Mouse (Mus musculus) ES-E14 (cell line): ENCODE measurements around the gene Necab2. TPM values are rescaled to one million over a fixed set of nuclear protein-coding genes. Genes with fewer than 3 reads are reported as not detected.
A peak's percentile ranks its signal among the peaks of the same experiment; 100 is the strongest.

Experiments used
- DNase-seq: peaks from one replicate; pipeline ENCODE4 v3.0.0-alpha.2; 2013; ENCODE audit warnings: low read depth, low spot score
- H3K27ac ChIP-seq: 2 replicates; pipeline ENCODE4 v1.5.1; 2012; ENCODE audit warnings: low read depth, mild to moderate bottlenecking, low read length, moderate library complexity, mixed read lengths; ENCODE audit not compliant: poor library complexity, insufficient read depth, severe bottlenecking
- H3K36me3 ChIP-seq: 2 replicates; pipeline ENCODE4 v1.6.1; 2012; ENCODE audit warnings: mild to moderate bottlenecking, low read length, moderate library complexity, mixed read lengths; ENCODE audit not compliant: control insufficient read depth, poor library complexity, insufficient read depth, severe bottlenecking
- H3K4me1 ChIP-seq, 2 experiments: fragments of 150-350 bp in 1 of 2; sonication (generic) in 1 of 2; 2 replicates each; pipeline ENCODE4 v1.6.1; 2012; ENCODE audit warnings: low read length in 2 of 2, mild to moderate bottlenecking in 1 of 2, mixed read lengths in 1 of 2; ENCODE audit not compliant: control insufficient read depth in 2 of 2, insufficient read depth in 2 of 2, poor library complexity in 1 of 2
- H3K4me3 ChIP-seq, 2 experiments: fragments of 150-350 bp in 1 of 2; sonication (generic) in 1 of 2; 2 replicates each; pipeline ENCODE4 v1.5.1; 2012; ENCODE audit warnings: low read length in 2 of 2, low read depth in 1 of 2, mild to moderate bottlenecking in 1 of 2, mixed read lengths in 1 of 2; ENCODE audit not compliant: insufficient read depth in 1 of 2, poor library complexity in 1 of 2, severe bottlenecking in 1 of 2
- H3K9ac ChIP-seq: 2 replicates; pipeline ENCODE4 v1.6.1; 2012; ENCODE audit warnings: low read depth, mild to moderate bottlenecking, low read length, mixed read lengths; ENCODE audit not compliant: poor library complexity, insufficient read depth, severe bottlenecking
- H3K9me3 ChIP-seq: fragments of 150-350 bp; sonication (generic); 2 replicates; pipeline ENCODE4 v1.6.1; 2012; ENCODE audit warnings: low read depth, mild to moderate bottlenecking, low read length; ENCODE audit not compliant: control insufficient read depth, insufficient read depth
- CHD2 ChIP-seq: IDR thresholded peaks from 2 replicates; pipeline ENCODE4 v1.6.1; 2014; ENCODE audit warnings: mild to moderate bottlenecking, low read depth, low read length, inconsistent platforms
- HCFC1 ChIP-seq: IDR thresholded peaks from 2 replicates; pipeline ENCODE4 v1.6.1; 2012; ENCODE audit warnings: low read length, inconsistent platforms, borderline replicate concordance; ENCODE audit not compliant: insufficient read depth
- MAFK ChIP-seq: IDR thresholded peaks from 2 replicates; pipeline ENCODE4 v1.6.1; 2014; ENCODE audit warnings: mild to moderate bottlenecking, low read depth, low read length, inconsistent platforms; ENCODE audit not compliant: insufficient read depth
- ZC3H11A ChIP-seq: IDR thresholded peaks from 2 replicates; pipeline ENCODE4 v1.6.1; 2012; ENCODE audit warnings: low read depth, mild to moderate bottlenecking, inconsistent platforms, low read length, borderline replicate concordance
- ZNF384 ChIP-seq: IDR thresholded peaks from 2 replicates; pipeline ENCODE4 v1.6.1; 2012; ENCODE audit warnings: low read depth, low read length, inconsistent platforms
- in situ Hi-C, 2 experiments: fragments of 600-800 bp; cut with MboI; formaldehyde crosslinking; loops; one replicate each; pipeline ENCODE4 v1.15.1; 2025; ENCODE audit warnings: low sequenced_read_pairs in 2 of 2, inconsistent platforms in 1 of 2; ENCODE audit not compliant: unreplicated experiment in 2 of 2
- total RNA-seq: library from RNA; depleted of rRNA; stranded (reverse); fragments of 300-350 nt; gene quantifications from 2 replicates; pipeline ENCODE4 v1.2.3, GENCODE M21; 2012

Gene Necab2
- total RNA-seq, 1 experiment: 8.5 TPM

- Histone ChIP-seq H3K9me3 (no peaks in the 10 kb centered on the region), H3K4me3 (peak overlapping the region; percentile 77 to 81), H3K27ac (no peak overlapping the region), H3K4me1 (peaks cover 0 to 5% of the 10 kb centered on the region in 2 experiments; a peak in 2 of 4 replicates), H3K36me3 (no peaks in the 10 kb centered on the region), H3K9ac (peak overlapping the region; percentile 82)
- no peak for TF ChIP-seq CHD2
- TF ChIP-seq ZC3H11A: no peak
- no peak for TF ChIP-seq ZNF384
- TF ChIP-seq HCFC1: no peak
- TF ChIP-seq MAFK: no peak
- DNase-seq: no peak
- in situ Hi-C loops: no loop called here
Measured at GRCm38 (mm10) chr8:119446990-119447780, 666 bp downstream of the Necab2 start.

DNA sequence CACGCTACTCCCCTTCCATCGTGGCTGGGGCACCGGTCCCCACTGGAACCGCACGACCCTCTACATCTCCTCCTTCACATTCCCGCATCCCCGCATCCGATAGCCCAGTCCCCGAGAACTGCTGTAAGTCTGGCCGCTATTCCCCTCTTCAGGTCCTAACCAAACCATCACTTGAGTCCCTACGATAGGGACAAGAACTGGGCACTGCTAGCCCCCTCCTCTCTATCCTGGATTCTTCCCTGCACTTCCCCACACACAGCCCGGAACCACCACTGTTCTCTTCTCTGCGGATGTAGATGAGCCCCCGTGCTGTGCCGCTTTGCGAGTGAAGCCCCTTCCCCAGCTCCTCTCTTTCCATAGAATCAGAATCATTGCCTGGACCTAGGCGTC lies 1.3 kb downstream of the Necab2 start:
- Histone ChIP-seq H3K9me3 (no peaks in the 10 kb centered on the region), H3K4me3 (peak overlapping the region; percentile 77 to 81; a peak in 3 of 4 replicates), H3K9ac (peak overlapping the region; percentile 82; the same call in 1 of the 2 replicates), H3K27ac (no peak overlapping the region), H3K4me1 (peaks cover 0 to 5% of the 10 kb centered on the region in 2 experiments; a peak in 2 of 4 replicates), H3K36me3 (no peaks in the 10 kb centered on the region)
- DNase-seq: no peak
- TF ChIP-seq HCFC1 (no peak), MAFK (no peak), ZNF384 (no peak), CHD2 (no peak), ZC3H11A (no peak)
- in situ Hi-C loops: no loop called here

DNA sequence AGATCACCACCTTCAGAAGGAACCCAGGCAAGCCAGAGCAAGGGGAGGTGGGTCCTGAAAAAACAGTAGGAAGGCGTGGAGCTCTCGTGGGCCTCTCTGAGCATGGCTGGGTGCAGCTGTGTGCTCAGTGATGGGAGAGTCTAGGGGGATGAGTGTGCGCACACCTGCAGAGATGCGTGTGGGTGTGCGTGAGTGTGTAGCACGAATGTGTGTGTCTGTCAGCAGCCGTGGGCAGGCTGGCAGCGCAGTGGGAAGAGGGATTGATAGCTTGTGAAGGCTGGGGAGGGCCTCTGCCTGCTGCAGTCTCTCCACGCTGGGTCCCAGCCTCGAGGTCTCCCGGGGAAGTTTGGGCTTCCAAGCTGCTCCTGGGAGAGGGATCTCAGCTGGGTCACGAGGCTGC lies 3.1 kb downstream of the Necab2 start:
- TF ChIP-seq HCFC1: no peak
- TF ChIP-seq MAFK: no peak
- no peak for TF ChIP-seq ZNF384
- TF ChIP-seq CHD2: no peak
- TF ChIP-seq ZC3H11A: no peak
- in situ Hi-C loops: loop anchor here in 1 of 2 experiments (5.0 kb wide), 1 partner anchor 63 kb away; no protein-coding TSS in a partner anchor
- H3K9ac ChIP-seq: no peak overlapping the region

GRCm38 (mm10) chr8:119451131-119451530 lies 4.6 kb downstream of the Necab2 start:
- in situ Hi-C loops: loop anchor here in 1 of 2 experiments (5.0 kb wide), 1 partner anchor 61 kb away; no protein-coding TSS in a partner anchor
- no peak for TF ChIP-seq CHD2
- TF ChIP-seq ZC3H11A: no peak
- no peak for TF ChIP-seq MAFK
- TF ChIP-seq HCFC1: no peak
- no peak for TF ChIP-seq ZNF384

More for the DNA sequence above, 3.1 kb downstream of the Necab2 start:
- Histone ChIP-seq H3K36me3 (no peaks in the 10 kb centered on the region), H3K27ac (no peak overlapping the region), H3K4me1 (peaks cover 0 to 5% of the 10 kb centered on the region in 2 experiments; a peak in 2 of 4 replicates), H3K9me3 (no peaks in the 10 kb centered on the region), H3K4me3 (no peak overlapping the region)
- no peak for DNase-seq

More at GRCm38 (mm10) chr8:119451131-119451530, 4.6 kb downstream of the Necab2 start:
- Histone ChIP-seq H3K9me3 (no peaks in the 10 kb centered on the region), H3K36me3 (no peaks in the 10 kb centered on the region), H3K27ac (no peak overlapping the region), H3K4me1 (peaks cover 0 to 2% of the 10 kb centered on the region in 2 experiments; a peak in 1 of 4 replicates), H3K9ac (no peak overlapping the region), H3K4me3 (no peak overlapping the region)
- no peak for DNase-seq
